Mouse (Mus musculus) G1E (cell line): ENCODE measurements around the gene Gse1. TPM values are rescaled to one million over a fixed set of nuclear protein-coding genes. Genes with fewer than 3 reads are reported as not detected.

ENCODE experiments used
- ATAC-seq: 2 replicates; pipeline ENCODE4 v1.8.0; 2016; ENCODE audit warnings: mild to moderate bottlenecking; ENCODE audit not compliant: insufficient number of reproducible peaks, poor library complexity, low FRiP score, severe bottlenecking; ENCODE audit errors: extremely low read depth
- DNase-seq: peaks from one replicate; pipeline ENCODE4 v3.0.0; 2012; ENCODE audit warnings: low spot score
- H3K27me3 ChIP-seq: 2 replicates; pipeline ENCODE4 v1.6.1; 2012; ENCODE audit warnings: mild to moderate bottlenecking, low read length, inconsistent platforms; ENCODE audit not compliant: insufficient read depth
- H3K36me3 ChIP-seq: replicated peaks from 2 replicates; pipeline ENCODE3; 2012; ENCODE audit warnings: mild to moderate bottlenecking, inconsistent platforms
- H3K4me1 ChIP-seq: 2 replicates; pipeline ENCODE4 v1.6.1; 2012; ENCODE audit warnings: low read depth, low read length, inconsistent platforms, mixed read lengths; ENCODE audit not compliant: insufficient read depth
- H3K4me3 ChIP-seq: 2 replicates; pipeline ENCODE4 v1.5.1; 2012; ENCODE audit warnings: low read depth, mild to moderate bottlenecking, inconsistent platforms, low read length, moderate library complexity, mixed read lengths
- H3K9me3 ChIP-seq: replicated peaks from 2 replicates; pipeline ENCODE4 v1.6.1; 2012; ENCODE audit warnings: inconsistent platforms
- CTCF ChIP-seq: IDR thresholded peaks from 2 replicates; pipeline ENCODE4 v1.5.1; 2012; ENCODE audit warnings: low read depth, low read length, inconsistent platforms, mixed read lengths
- GATA1 ChIP-seq: IDR thresholded peaks from 2 replicates; pipeline ENCODE4 v1.6.1; 2012; ENCODE audit warnings: borderline replicate concordance, low read length, inconsistent platforms, mixed read lengths
- GATA2 ChIP-seq: IDR thresholded peaks from 2 replicates; pipeline ENCODE4 v1.6.1; 2012; ENCODE audit warnings: low read depth, low read length, inconsistent platforms, borderline replicate concordance
- POLR2AphosphoS5 ChIP-seq: IDR thresholded peaks from 2 replicates; pipeline ENCODE4 v1.6.1; 2012; ENCODE audit warnings: low read depth, low read length, inconsistent platforms; ENCODE audit not compliant: insufficient replicate concordance
- TAL1 ChIP-seq: conservative IDR thresholded peaks from 2 replicates; pipeline ENCODE4 v1.6.1; 2012; ENCODE audit warnings: low read depth, low read length, inconsistent platforms, mixed read lengths
- polyA plus RNA-seq: library from polyadenylated mRNA; stranded (reverse); fragments of >175 nt; gene quantifications from 2 replicates; pipeline ENCODE4 v1.2.3, GENCODE M21; 2012
- total RNA-seq, 2 experiments: library from RNA; stranded (forward) in 1 of 2; stranded (reverse) in 1 of 2; fragments of 200-1000 nt in 1 of 2; fragments of >200 nt in 1 of 2; fragmentation: Nextera tagmentation in 1 of 2; gene quantifications; 2 replicates each; pipeline ENCODE4 v1.2.3; 2014 to 2017

The Gse1 gene
- total and polyA plus RNA-seq, 3 experiments, result 6.3 to 106 (median 48.4) TPM

DNA sequence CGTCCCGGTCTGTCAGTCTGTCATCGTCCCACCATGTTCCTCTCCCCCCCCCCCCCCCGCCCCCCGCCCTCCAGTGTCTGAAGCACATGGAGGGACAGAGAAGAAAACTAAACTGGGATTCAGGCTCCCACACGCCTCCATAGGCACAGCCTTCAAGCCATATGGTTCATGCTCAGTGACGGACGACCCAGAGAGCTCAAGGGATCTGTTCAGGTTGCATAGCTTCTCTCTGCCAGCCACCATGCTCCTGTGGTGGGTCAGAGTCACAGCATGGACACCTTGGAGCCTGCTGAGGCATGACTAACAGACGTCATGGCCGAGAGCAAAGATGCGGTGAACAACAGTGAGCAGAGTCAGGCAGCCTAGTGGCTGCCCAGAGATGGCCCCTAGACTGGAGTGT is 187.2 kb downstream of the Gse1 start:
- TF ChIP-seq POLR2AphosphoS5 (no peak), TAL1 (no peak), GATA1 (no peak), CTCF (no peak), GATA2 (no peak)
- no peak for ATAC-seq
- Histone ChIP-seq H3K4me3 (no peak overlapping the region), H3K9me3 (no peaks in the 10 kb centered on the region), H3K36me3 (no peaks in the 10 kb centered on the region), H3K4me1 (no peaks in the 10 kb centered on the region), H3K27me3 (peaks cover 94% of the 10 kb centered on the region)
- no peak for DNase-seq

DNA sequence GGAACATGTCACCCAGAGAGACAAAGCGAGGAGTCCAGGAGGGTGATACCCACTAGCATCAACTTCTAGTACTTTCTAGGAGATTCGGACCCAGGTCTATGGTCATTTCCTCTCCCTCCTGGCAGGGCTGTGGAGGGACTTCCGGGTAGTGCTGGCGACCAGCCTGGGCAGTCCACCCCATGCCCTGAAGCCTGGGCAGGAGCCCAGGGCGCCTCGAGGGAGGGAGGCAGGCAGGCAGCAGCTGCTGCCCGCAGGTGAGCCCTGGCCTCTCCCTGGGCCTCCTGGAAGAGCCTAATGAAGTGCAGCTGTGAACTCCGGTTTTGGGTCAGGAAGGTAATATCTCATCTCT is 187.9 kb downstream of the Gse1 start:
- H3K4me1 ChIP-seq, result no peaks in the 10 kb centered on the region
- peaks cover 93% of the 10 kb centered on the region for H3K27me3 ChIP-seq

DNA sequence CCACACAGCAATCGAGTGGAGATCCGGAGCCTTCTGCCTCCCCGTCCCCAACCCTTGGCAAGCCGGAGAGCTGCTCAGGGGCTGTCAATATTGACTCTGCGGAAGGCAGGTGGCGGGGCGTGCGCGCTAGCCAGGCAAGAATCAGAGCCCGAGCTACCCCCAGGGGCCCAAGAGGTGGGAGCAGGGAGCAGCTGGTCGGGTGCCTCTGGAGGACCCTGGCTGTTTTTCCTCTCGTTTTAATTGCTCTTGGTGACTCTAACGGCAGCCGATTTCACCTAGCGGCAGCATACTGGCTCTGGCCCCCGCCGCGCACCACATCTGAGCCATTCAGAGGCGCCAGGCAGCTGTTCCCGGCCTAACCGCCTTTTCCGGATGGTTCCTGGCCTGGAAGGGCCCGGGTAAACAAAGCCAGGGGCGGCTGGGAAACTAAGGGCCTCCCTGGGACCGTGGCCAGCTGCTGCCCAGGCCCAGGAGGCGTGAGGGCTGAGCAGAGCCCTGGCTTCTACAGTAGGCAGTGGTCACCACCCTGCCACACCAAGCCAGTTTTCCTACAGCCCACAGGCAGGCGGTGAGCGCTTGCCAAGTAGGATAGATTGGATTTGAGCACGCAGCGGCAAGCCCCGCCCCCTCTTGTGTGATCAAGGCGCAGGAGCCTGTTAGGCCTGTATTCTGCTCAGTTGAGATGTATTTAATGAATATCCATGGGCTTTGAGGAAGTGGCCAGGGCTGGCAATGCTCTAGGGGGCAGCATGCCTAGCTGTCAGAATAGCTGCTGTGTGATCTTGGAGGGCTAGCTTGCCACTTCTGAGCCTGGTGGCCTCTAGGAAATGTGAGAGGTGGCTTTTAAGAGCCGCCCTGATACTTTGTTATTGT is 188.5 kb downstream of the Gse1 start:
- Histone ChIP-seq H3K27me3 (peaks cover 92% of the 10 kb centered on the region), H3K4me3 (no peak overlapping the region), H3K36me3 (no peaks in the 10 kb centered on the region), H3K9me3 (no peaks in the 10 kb centered on the region), H3K4me1 (no peaks in the 10 kb centered on the region)
- ATAC-seq (no peak), DNase-seq (no peak)
- no peak for TF ChIP-seq TAL1
- TF ChIP-seq POLR2AphosphoS5, result no peak
- no peak for TF ChIP-seq GATA2
- no peak for TF ChIP-seq CTCF

More for the DNA sequence above, 187.9 kb downstream of the Gse1 start:
- Histone ChIP-seq H3K36me3 (no peaks in the 10 kb centered on the region), H3K9me3 (no peaks in the 10 kb centered on the region), H3K4me3 (no peak overlapping the region)
- TF ChIP-seq GATA1 (no peak), CTCF (no peak), TAL1 (no peak), GATA2 (no peak), POLR2AphosphoS5 (no peak)
- DNase-seq (no peak), ATAC-seq (no peak)

DNA sequence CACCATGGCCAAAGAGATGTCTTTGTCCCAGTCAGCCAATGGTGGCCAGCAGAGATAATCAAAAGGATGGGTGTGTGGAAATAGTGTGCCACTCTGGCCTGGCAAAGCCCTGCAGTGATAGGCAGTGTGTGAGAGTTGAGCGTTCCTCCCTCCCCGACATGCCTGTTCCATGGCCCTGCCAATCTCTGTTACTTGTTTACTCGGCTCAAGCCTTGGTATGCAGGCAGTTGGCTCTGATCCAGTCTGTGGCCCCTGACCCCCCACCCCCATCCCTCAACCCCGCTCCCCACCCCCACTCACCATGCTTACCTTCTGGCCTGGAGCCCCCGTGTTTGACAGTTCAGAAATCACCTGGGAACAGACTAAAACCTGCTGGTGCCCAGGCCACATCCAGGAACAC is 189.9 kb downstream of the Gse1 start:
- Histone ChIP-seq H3K36me3 (no peaks in the 10 kb centered on the region), H3K4me3 (no peak overlapping the region), H3K27me3 (peaks cover 92% of the 10 kb centered on the region), H3K4me1 (no peaks in the 10 kb centered on the region), H3K9me3 (no peaks in the 10 kb centered on the region)
- no peak for DNase-seq
- no peak for TF ChIP-seq TAL1
- no peak for TF ChIP-seq GATA2
- TF ChIP-seq GATA1, result no peak
- no peak for TF ChIP-seq POLR2AphosphoS5
- no peak for TF ChIP-seq CTCF
- ATAC-seq, result no peak

DNA sequence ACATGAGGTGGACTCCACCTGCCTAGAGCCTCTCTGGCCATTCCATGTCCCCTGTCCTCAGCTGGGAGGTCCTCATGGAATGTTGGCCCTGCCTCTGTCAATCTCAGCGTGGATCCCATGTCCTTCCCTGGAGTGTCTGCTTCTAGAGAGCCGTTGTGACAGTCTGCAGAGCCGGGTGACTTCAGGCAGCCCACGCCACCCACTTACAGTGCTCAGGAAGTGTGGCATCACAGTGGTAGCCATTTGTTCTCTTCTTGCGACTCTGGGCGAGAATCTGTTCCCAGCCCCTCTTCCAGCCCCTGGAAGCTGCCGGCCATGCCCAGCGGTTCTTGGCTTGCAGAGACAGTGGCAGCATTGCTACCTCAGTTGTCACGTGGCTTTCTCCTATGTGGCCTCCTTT is 191.4 kb downstream of the Gse1 start:
- H3K36me3 ChIP-seq, result no peaks in the 10 kb centered on the region
- no peak for TF ChIP-seq GATA2
- no peak for TF ChIP-seq POLR2AphosphoS5
- no peak for TF ChIP-seq CTCF
- TF ChIP-seq GATA1, result no peak
- no peak for TF ChIP-seq TAL1
- no peaks in the 10 kb centered on the region for H3K4me1 ChIP-seq
- ATAC-seq (no peak), DNase-seq (no peak)
- H3K4me3 ChIP-seq, result no peak overlapping the region
- peaks cover 92% of the 10 kb centered on the region for H3K27me3 ChIP-seq
- H3K9me3 ChIP-seq, result no peaks in the 10 kb centered on the region

DNA sequence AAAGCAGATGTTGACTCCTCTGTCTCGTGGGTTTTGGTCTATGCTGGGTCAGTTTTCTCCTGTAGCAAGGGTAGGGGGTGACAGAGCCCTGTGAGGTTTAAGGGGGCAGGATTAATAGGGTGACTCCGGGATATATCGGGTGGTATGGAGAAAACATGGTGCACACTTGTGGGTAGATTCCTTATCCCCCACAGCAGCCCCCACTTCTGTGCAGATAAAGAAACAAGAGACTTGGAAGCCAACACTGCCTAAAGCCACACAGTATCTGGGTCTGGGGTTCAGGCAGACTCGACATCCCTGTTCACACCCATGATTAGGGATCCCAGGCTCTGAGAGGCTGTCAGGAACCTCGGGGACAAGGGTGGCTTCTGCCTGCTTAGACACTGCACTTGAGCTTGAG is 192.0 kb downstream of the Gse1 start:
- DNase-seq (no peak), ATAC-seq (no peak)
- TF ChIP-seq CTCF (no peak), TAL1 (no peak), POLR2AphosphoS5 (no peak), GATA1 (no peak), GATA2 (no peak)
- H3K27me3 ChIP-seq, result peaks cover 96% of the 10 kb centered on the region
- no peak overlapping the region for H3K4me3 ChIP-seq
- H3K9me3 ChIP-seq, result no peaks in the 10 kb centered on the region
- H3K4me1 ChIP-seq, result no peaks in the 10 kb centered on the region
- no peaks in the 10 kb centered on the region for H3K36me3 ChIP-seq

DNA sequence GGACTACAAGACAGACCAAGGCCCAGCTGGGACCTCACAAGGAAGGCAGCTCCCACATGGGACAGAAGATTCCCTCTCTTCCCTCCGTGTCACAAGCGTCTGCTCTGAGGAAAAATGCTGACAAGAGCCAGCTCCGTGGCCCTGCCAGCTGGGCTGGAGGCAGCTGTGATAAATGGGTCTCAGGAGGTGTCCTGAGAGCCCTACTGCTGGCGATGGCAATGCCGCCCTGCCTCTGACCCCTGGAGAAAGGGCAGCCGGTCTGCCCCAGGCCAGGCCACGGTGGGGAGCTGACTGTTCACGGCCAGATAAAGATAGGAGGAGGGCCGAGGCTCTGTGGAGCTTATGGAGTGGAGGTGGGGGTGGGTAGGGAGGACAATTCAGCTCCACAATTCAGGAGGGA is 193.4 kb downstream of the Gse1 start:
- Histone ChIP-seq H3K27me3 (peaks cover 97% of the 10 kb centered on the region), H3K36me3 (no peaks in the 10 kb centered on the region), H3K4me3 (no peak overlapping the region), H3K9me3 (no peaks in the 10 kb centered on the region), H3K4me1 (peaks cover 4% of the 10 kb centered on the region; the same call in 1 of the 2 replicates)
- TF ChIP-seq GATA2, result no peak
- no peak for TF ChIP-seq GATA1
- TF ChIP-seq TAL1, result no peak
- no peak for TF ChIP-seq POLR2AphosphoS5
- no peak for TF ChIP-seq CTCF
- DNase-seq (no peak), ATAC-seq (no peak)
